Mouse (Mus musculus): ENCODE data around the gene Umodl1.

DNA sequence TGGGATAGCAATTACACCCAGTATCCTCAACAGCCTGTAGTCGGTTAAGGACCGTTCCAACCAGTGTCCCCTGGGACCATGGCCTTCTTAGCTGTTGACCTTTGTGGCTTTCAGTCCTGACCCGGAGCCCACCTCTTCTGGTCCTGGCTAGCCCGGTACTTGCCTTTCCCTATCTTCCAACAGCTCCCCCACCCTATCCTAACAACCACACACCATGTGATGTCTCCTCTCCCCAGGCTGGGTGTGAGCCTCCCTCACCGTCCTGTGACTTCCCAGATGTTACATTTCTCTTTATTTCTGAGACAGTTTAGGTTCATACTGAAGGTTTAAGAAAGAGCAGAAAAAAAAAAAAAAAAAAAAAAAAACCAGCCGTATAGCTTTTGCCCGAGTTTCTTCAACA lies 86.0 kb downstream of the Umodl1 start:
- TF ChIP-seq MYOG (IDR thresholded peaks at IDR 0.05; ENCODE audit: control insufficient read depth in 1 of 3, insufficient read depth in 1 of 3, insufficient read length in 2 of 3, low read depth in 2 of 3) (no peak), MYOD1 (IDR thresholded peaks at IDR 0.05; ENCODE audit: control insufficient read depth in 1 of 3, insufficient read length in 2 of 3, low read depth in 2 of 3) (no peak), POLR2A (IDR thresholded peaks at IDR 0.05; ENCODE audit: insufficient read length, low read depth) (no peak), E2F4 (IDR thresholded peaks at IDR 0.05; ENCODE audit: insufficient read depth) (no peak), MAX (IDR thresholded peaks at IDR 0.05; ENCODE audit: low read depth) (no peak), REST (IDR thresholded peaks at IDR 0.05; ENCODE audit: insufficient read depth, insufficient read length) (no peak), POLR2AphosphoS2 (IDR thresholded peaks at IDR 0.05; ENCODE audit: insufficient read length, low read depth) (no peak), TCF12 (IDR thresholded peaks at IDR 0.05; ENCODE audit: insufficient read depth, poor library complexity, severe bottlenecking) (no peak), USF1 (IDR thresholded peaks at IDR 0.05; ENCODE audit: low read depth) (no peak), SRF (IDR thresholded peaks at IDR 0.05; ENCODE audit: control insufficient read depth, insufficient read length, low read depth) (no peak)
